Mouse (Mus musculus) lung, adult 18-20 months (tissue): ENCODE measurements at regions not wholly inside any gene's neighbourhood (a gene's known extent, or its start where the extent isn't known, plus 50 kb on each side); places are given as distances from the start of the nearest gene placed in this dataset.
"Not testable (repeated sequence)": the region's sequence is repeated elsewhere in the genome, so short reads cannot be mapped to it uniquely, and the experiment has no call there.

Experiments
- DNase-seq, 2 experiments: peaks; one replicate each; pipeline ENCODE4 v3.0.0; 2022; ENCODE audit warnings: mixed read lengths in 2 of 2

GRCm38 (mm10) chr12:20802027-20802426 lies 188.2 kb upstream of the Asap2 start:
- not testable (repeated sequence) for DNase-seq

GRCm38 (mm10) chr12:20805466-20805865 lies 184.8 kb upstream of the Asap2 start:
- DNase-seq = not testable (repeated sequence)

GRCm38 (mm10) chr12:20806681-20807080 lies 183.6 kb upstream of the Asap2 start:
- no peak for DNase-seq

GRCm38 (mm10) chr12:20813836-20814235 lies 176.4 kb upstream of the Asap2 start:
- not testable (repeated sequence) for DNase-seq

GRCm38 (mm10) chr12:20815121-20815520 lies 175.1 kb upstream of the Asap2 start:
- DNase-seq = not testable (repeated sequence)

GRCm38 (mm10) chr12:20815599-20815998 lies 174.7 kb upstream of the Asap2 start:
- DNase-seq = peak; percentile 65 to 72

GRCm38 (mm10) chr12:20843661-20844320 lies 146.5 kb upstream of the Asap2 start:
- not testable (repeated sequence) for DNase-seq

- DNase-seq = peak; percentile 7 to 9
Observed at GRCm38 (mm10) chr12:20844873-20845272, 145.4 kb upstream of the Asap2 start.

- DNase-seq = no peak
Observed at GRCm38 (mm10) chr12:20845297-20845696, 145.0 kb upstream of the Asap2 start.

GRCm38 (mm10) chr12:20884104-20884503 lies 106.2 kb upstream of the Asap2 start:
- DNase-seq = not testable (repeated sequence)

- peak; percentile 52 to 56 for DNase-seq
Observed at GRCm38 (mm10) chr12:20920653-20921397, 69.4 kb upstream of the Asap2 start.

GRCm38 (mm10) chr12:20921398-20922023 lies 68.7 kb upstream of the Asap2 start:
- not testable (repeated sequence) for DNase-seq

- DNase-seq = peak; percentile 5 to 14
Observed at GRCm38 (mm10) chr12:20928966-20929365, 61.3 kb upstream of the Asap2 start.
